Mouse (Mus musculus) CH12.LX (cell line): ENCODE results near the gene Pcgf1. TPM values are rescaled to one million over a fixed set of nuclear protein-coding genes. Genes with fewer than 3 reads are reported as not detected.

Experiments
- DNase-seq: peaks from one replicate; pipeline ENCODE4 v3.0.0-alpha.2; 2013; ENCODE audit errors: extremely low read depth
- H3K27ac ChIP-seq: 2 replicates; pipeline ENCODE4 v1.5.1; 2012; ENCODE audit warnings: low read depth, mild to moderate bottlenecking, control low read depth, moderate library complexity; ENCODE audit not compliant: insufficient read depth
- H3K27me3 ChIP-seq: replicated peaks from 2 replicates; pipeline ENCODE3; 2012; ENCODE audit warnings: inconsistent platforms
- H3K36me3 ChIP-seq, 2 experiments: replicated peaks in 1 of 2; 2 replicates each; pipeline versions ENCODE3 to v1.6.1; 2012; ENCODE audit warnings: inconsistent platforms in 1 of 2, low read length in 1 of 2, mild to moderate bottlenecking in 1 of 2, mixed read lengths in 1 of 2, moderate library complexity in 1 of 2; ENCODE audit not compliant: control insufficient read depth in 1 of 2, insufficient read depth in 1 of 2
- H3K4me1 ChIP-seq, 2 experiments: 2 replicates each; pipeline ENCODE4 v1.6.1; 2012; ENCODE audit warnings: inconsistent platforms in 1 of 2, moderate library complexity in 1 of 2; ENCODE audit not compliant: insufficient read depth in 2 of 2, control insufficient read depth in 1 of 2
- H3K4me2 ChIP-seq: 2 replicates; pipeline ENCODE4 v1.6.1; 2012; ENCODE audit warnings: low read depth, mild to moderate bottlenecking, control low read depth; ENCODE audit not compliant: poor library complexity, insufficient read depth, severe bottlenecking
- H3K4me3 ChIP-seq, 3 experiments: fragments of 150-350 bp in 1 of 3; sonication (generic) in 1 of 3; replicated peaks in 1 of 3; 2 replicates each; pipeline versions ENCODE3 to v1.5.1; 2011 to 2012; ENCODE audit warnings: low read depth in 2 of 3, low read length in 2 of 3, mild to moderate bottlenecking in 2 of 3, moderate library complexity in 2 of 3, control low read depth in 1 of 3, improper control_type of control experiment in 1 of 3, inconsistent platforms in 1 of 3, mixed read lengths in 1 of 3; ENCODE audit not compliant: poor library complexity in 1 of 3
- H3K79me2 ChIP-seq: replicated peaks from 2 replicates; pipeline ENCODE4 v1.6.1; 2012; ENCODE audit warnings: mild to moderate bottlenecking, moderate library complexity; ENCODE audit not compliant: control insufficient read depth, poor library complexity, insufficient read depth, severe bottlenecking; ENCODE audit errors: extremely low read depth
- H3K9ac ChIP-seq: 2 replicates; pipeline ENCODE4 v1.6.1; 2012; ENCODE audit warnings: low read depth, mild to moderate bottlenecking, control low read depth, moderate library complexity; ENCODE audit not compliant: insufficient read depth
- H3K9me3 ChIP-seq: replicated peaks from 2 replicates; pipeline ENCODE3; 2012; ENCODE audit warnings: low read length, inconsistent platforms, mixed read lengths
- CHD2 ChIP-seq: IDR thresholded peaks from 2 replicates; pipeline ENCODE4 v1.6.1; 2011; ENCODE audit warnings: low read length, improper control_type of control experiment
- ELF1 ChIP-seq: IDR thresholded peaks from 2 replicates; pipeline ENCODE4 v1.6.1; 2014; ENCODE audit warnings: low read depth, mild to moderate bottlenecking, inconsistent platforms, low read length, improper control_type of control experiment
- ETS1 ChIP-seq: conservative IDR thresholded peaks from 2 replicates; pipeline ENCODE4 v1.6.1; 2012; ENCODE audit warnings: low read depth, mild to moderate bottlenecking, inconsistent platforms, low read length, improper control_type of control experiment, moderate library complexity
- GABPA ChIP-seq: IDR thresholded peaks from 2 replicates; pipeline ENCODE4 v1.6.1; 2012; ENCODE audit warnings: low read depth, low read length, improper control_type of control experiment, inconsistent platforms; ENCODE audit not compliant: insufficient replicate concordance
- HCFC1 ChIP-seq: IDR thresholded peaks from 2 replicates; pipeline ENCODE4 v1.6.1; 2012; ENCODE audit warnings: low read depth, mild to moderate bottlenecking, inconsistent platforms, low read length, improper control_type of control experiment
- IRF4 ChIP-seq: IDR thresholded peaks from 2 replicates; pipeline ENCODE4 v1.6.1; 2014; ENCODE audit warnings: low read depth, mild to moderate bottlenecking, inconsistent platforms, low read length, improper control_type of control experiment
- JUND ChIP-seq: conservative IDR thresholded peaks from 2 replicates; pipeline ENCODE4 v1.6.1; 2011; ENCODE audit warnings: low read depth, low read length, improper control_type of control experiment
- KAT2A ChIP-seq: IDR thresholded peaks from 2 replicates; pipeline ENCODE4 v1.6.1; 2012; ENCODE audit warnings: low read length, improper control_type of control experiment, inconsistent platforms; ENCODE audit not compliant: insufficient replicate concordance
- MAX ChIP-seq: IDR thresholded peaks from 2 replicates; pipeline ENCODE4 v1.6.1; 2011; ENCODE audit warnings: low read length, improper control_type of control experiment
- MAZ ChIP-seq: IDR thresholded peaks from 2 replicates; pipeline ENCODE4 v1.6.1; 2012; ENCODE audit warnings: low read depth, mild to moderate bottlenecking, inconsistent platforms, low read length, improper control_type of control experiment, moderate library complexity
- MEF2A ChIP-seq: IDR thresholded peaks from 2 replicates; pipeline ENCODE4 v1.6.1; 2014; ENCODE audit warnings: low read depth, mild to moderate bottlenecking, inconsistent platforms, low read length, improper control_type of control experiment, borderline replicate concordance
- MYC ChIP-seq: IDR thresholded peaks from 2 replicates; pipeline ENCODE4 v1.6.1; 2011; ENCODE audit warnings: low read depth, mild to moderate bottlenecking, improper control_type of control experiment, low read length
- POLR2AphosphoS2 ChIP-seq: IDR thresholded peaks from 2 replicates; pipeline ENCODE4 v1.6.1; 2011; ENCODE audit warnings: low read depth, low read length, improper control_type of control experiment
- RAD21 ChIP-seq: IDR thresholded peaks from 2 replicates; pipeline ENCODE4 v1.6.1; 2011; ENCODE audit warnings: low read depth, mild to moderate bottlenecking, low read length, improper control_type of control experiment, moderate library complexity
- RCOR1 ChIP-seq: conservative IDR thresholded peaks from 2 replicates; pipeline ENCODE4 v1.6.1; 2012; ENCODE audit warnings: low read depth, mild to moderate bottlenecking, inconsistent platforms, low read length, improper control_type of control experiment
- dilution Hi-C: fragments of 300-500 bp; cut with MboI; formaldehyde crosslinking; loops from 2 replicates; pipeline ENCODE4 v1.14.3; 2020; ENCODE audit warnings: low sequenced_read_pairs; ENCODE audit not compliant: extremely low pct_unique_long_range_greater_than_20kb, extremely low pct_ligation_motif_present
- in situ Hi-C: fragments of 300-500 bp; cut with MboI; formaldehyde crosslinking; loops from 3 replicates; pipeline ENCODE4 v1.14.3; 2019; ENCODE audit warnings: low sequenced_read_pairs, low pct_ligation_motif_present, low pct_unique_long_range_greater_than_20kb, mixed read lengths
- polyA plus RNA-seq: library from polyadenylated mRNA; unstranded; fragments of >175 nt; gene quantifications from 2 replicates; pipeline ENCODE4 v1.2.1, GENCODE M21; 2012; ENCODE audit warnings: low read depth; ENCODE audit not compliant: insufficient read length
- total RNA-seq, 2 experiments: library from RNA; depleted of rRNA; stranded (reverse); fragments of 300-350 nt in 1 of 2; fragments of >200 nt in 1 of 2; gene quantifications; 2 replicates each; pipeline ENCODE4 v1.2.3; 2012 to 2014

The Pcgf1 gene
- total and polyA plus RNA-seq, 3 experiments = 12.4 to 16.6 (median 12.5) TPM

DNA sequence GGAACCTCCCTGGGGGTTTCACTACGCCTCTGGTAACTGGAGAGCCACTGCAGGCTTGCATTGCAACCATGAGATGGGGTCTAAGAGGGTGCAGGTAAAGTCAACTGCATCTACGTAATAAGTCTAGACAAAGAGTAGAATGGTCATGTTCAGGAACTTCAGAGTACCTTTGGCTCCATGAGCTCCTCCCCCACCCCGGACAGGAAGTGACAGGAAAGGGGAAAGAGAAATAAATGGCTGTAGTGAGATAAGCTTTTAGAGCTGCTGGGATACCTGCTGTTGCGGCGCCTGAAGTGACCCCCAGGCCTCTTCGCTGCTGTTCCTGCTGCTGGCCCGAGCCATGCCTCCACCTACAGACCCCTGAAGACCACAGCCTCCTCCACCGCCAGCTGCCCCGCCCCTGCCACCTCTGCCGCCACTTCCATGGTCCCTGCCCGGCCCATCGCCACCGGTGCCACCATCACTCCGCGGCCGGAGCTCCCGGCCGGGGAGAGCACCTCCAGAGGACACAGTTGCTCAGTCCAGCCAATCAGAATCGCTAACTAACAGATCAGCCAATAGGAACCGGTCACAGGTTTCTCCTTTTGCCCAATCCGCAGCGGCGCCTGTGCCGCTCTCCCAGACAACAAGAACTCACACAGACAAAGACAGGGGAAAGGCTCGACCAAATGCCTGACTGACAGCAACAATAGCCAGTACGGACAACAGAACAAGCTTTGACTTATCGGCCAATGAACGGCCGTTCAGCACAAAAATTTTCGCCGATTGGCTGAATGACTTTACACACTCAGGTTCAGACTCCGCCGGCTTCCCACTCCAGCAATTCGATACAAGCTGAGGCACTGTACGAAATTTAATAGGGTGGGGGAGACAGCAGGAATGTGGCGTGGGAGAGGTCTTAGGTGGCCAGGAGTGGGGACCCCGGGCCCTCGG is 43.5 kb downstream of the Pcgf1 start, which contains the start of gene Wbp1 (continued):
- TF ChIP-seq ETS1 (no peak), IRF4 (no peak), ELF1 (0 out of 2 replicates have a peak, but pooled peaks have one; percentile 12), GABPA (no peak), MYC (0 out of 2 replicates have a peak, but pooled peaks have one; percentile 2), RAD21 (no peak), JUND (no peak), HCFC1 (peak; percentile 60), KAT2A (no peak), RCOR1 (no peak), POLR2AphosphoS2 (peak; percentile 44; the same call in 1 of the 2 replicates), CHD2 (peak; percentile 87), MAZ (0 out of 2 replicates have a peak, but pooled peaks have one; percentile 17), MAX (peak; percentile 66)

DNA sequence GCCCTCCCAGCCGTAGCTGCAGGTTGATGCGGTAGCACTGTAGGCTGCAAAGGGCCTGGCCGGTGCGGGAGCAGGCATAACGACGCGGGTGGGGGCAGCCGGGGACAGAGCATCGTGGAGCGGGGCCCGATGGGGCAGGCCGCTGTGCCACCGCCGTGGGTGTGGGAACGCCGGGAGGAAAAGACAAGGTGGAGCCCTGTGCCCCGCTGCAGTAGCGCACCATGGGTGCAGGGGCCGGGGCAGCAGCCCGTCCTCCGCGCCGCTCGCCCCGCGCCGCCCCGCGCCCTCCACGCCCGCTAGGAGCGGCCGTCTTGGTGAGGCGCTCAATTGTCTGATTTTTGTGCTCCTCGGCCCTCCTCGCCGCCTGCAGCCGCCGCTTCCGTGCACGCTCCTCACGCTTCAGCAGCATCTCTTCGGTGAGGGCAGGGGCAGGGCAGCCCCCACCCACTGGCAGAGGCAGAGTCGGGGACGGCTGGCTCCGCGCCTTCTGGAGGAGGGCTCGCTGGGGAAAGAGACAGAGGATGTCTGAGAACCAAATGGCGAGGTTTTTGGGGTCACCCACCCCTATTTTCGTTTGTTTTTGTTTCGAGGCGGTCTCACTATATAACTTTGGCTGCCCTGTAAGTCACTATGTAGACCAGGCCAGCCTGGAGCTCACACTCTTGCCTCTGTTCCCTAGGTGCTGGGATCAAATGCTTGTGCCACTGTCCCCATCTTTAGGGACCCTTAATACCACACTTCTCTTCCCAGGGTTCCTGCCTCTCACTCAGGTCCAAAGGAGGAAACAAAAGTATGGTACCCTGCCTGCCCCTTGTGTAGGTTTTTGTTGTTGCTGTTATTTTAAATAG is 44.4 kb downstream of the Pcgf1 start:
- Histone ChIP-seq H3K4me1 (peaks cover 21 to 70% of the 10 kb centered on the region in 2 experiments), H3K27ac (0 out of 2 replicates have a peak overlapping the region, but pooled peaks have one; percentile 5)
- in situ Hi-C loops = no loop called here

More for the DNA sequence above, 44.4 kb downstream of the Pcgf1 start:
- peak overlapping the region; percentile 46; the same call in 1 of the 2 replicates for H3K9ac ChIP-seq
- peaks cover 15 to 32% of the 10 kb centered on the region in 2 experiments for H3K36me3 ChIP-seq
- H3K4me3 ChIP-seq = peak overlapping the region; percentile 59 to 67 (median 63)
- DNase-seq = no peak
- dilution Hi-C loops = no loop called here
- peak overlapping the region; percentile 81 for H3K4me2 ChIP-seq
- no peaks in the 10 kb centered on the region for H3K9me3 ChIP-seq
- H3K27me3 ChIP-seq = no peaks in the 10 kb centered on the region
- no peaks in the 10 kb centered on the region for H3K79me2 ChIP-seq
- TF ChIP-seq RAD21 = no peak
- TF ChIP-seq RCOR1 = no peak
- no peak for TF ChIP-seq GABPA
- no peak for TF ChIP-seq MYC
- no peak for TF ChIP-seq MEF2A
- no peak for TF ChIP-seq ETS1
- TF ChIP-seq, all 38 proteins: peak for 0
